In genomic region chr4:81059356-81059755, GRCm38 (mm10) we compare ENCODE assay signal across 13 mouse cellular contexts.
DNase-seq lines count a peak whose midpoint lies in the region; ATAC-seq and TF ChIP-seq lines count a peak whose summit lies in the region.
"Had no signal": no experiment of that assay in that cellular context is flagged by ENCODE, and none has a peak within 500 bp of the region (broad histone marks: within the 10 kb centered on the region; RNA-seq: fewer than 3 reads in every experiment).

No protein-coding gene starts in this region.

- H3K4me1 ChIP-seq in kidney, postnatal 0 days (replicated peaks; ENCODE audit: insufficient read depth, low read length) = 0 out of 2 replicates have a peak, but pooled peaks cover 5% of the 10 kb centered on the region
- no peaks in the 10 kb centered on the region for H3K4me1 ChIP-seq in neural tube, embryonic 15.5 days
- H3K4me1 ChIP-seq: lung, embryonic 15.5 days had no signal

- no peak overlapping the region for H3K4me3 ChIP-seq in kidney, postnatal 0 days (replicated peaks; ENCODE audit: low read depth, low read length)
- H3K4me3 ChIP-seq in neural tube, embryonic 15.5 days (replicated peaks) = no peak overlapping the region
- H3K4me3 ChIP-seq: erythroblast, embryonic 14.5 days; lung, embryonic 15.5 days had no signal

- H3K9me3 ChIP-seq in kidney, postnatal 0 days (replicated peaks; ENCODE audit: low read length) = no peaks in the 10 kb centered on the region
- H3K9me3 ChIP-seq in neural tube, embryonic 15.5 days (replicated peaks) = no peaks in the 10 kb centered on the region
- H3K9me3 ChIP-seq: lung, embryonic 15.5 days had no signal

- DNase-seq in kidney, postnatal 0 days (ENCODE audit: low spot score) = peak; percentile 78
- DNase-seq in kidney, postnatal 25 days = no peak
- DNase-seq in NIH3T3 (ENCODE audit: low read depth) = peak; percentile 85
- peak; percentile 47 for DNase-seq in brain, embryonic 18.5 days (ENCODE audit: low read depth, low spot score)
- peak; percentile 34 to 41 for DNase-seq in heart, postnatal 10 days
- no peak for DNase-seq in spleen, postnatal 14 days (ENCODE audit: low spot score in 2 of 2)
- DNase-seq: midbrain, embryonic 14.5 days; right cerebral cortex, postnatal 14 days had no signal

- no peaks in the 10 kb centered on the region for H3K36me3 ChIP-seq in kidney, postnatal 0 days (ENCODE audit: insufficient read depth, low read length)
- H3K36me3 ChIP-seq in neural tube, embryonic 15.5 days = no peaks in the 10 kb centered on the region
- H3K36me3 ChIP-seq: lung, embryonic 15.5 days had no signal

- 73% methylated on average over 3 of the region's 3 CpGs for WGBS in kidney, postnatal 0 days
- WGBS in neural tube, embryonic 15.5 days = 87% methylated on average over 3 of the region's 3 CpGs

- intact Hi-C loops in heart, postnatal 10 days (cut with DNase I) = no loop called here

- no peak overlapping the region for H3K27ac ChIP-seq in kidney, postnatal 0 days
- H3K27ac ChIP-seq in neural tube, embryonic 15.5 days (replicated peaks) = no peak overlapping the region
- H3K27ac ChIP-seq: lung, embryonic 15.5 days had no signal

- ATAC-seq in kidney, postnatal 0 days (replicated peaks; ENCODE audit: low FRiP score, low read depth) = no peak
- no peak for ATAC-seq in neural tube, embryonic 15.5 days (ENCODE audit: low FRiP score)
- ATAC-seq: activated CD4-positive, CD25-positive, alpha-beta regulatory T cell, adult 4 months; inflammation-experienced regulatory T-cells, adult 6 months had no signal

- H3K9ac ChIP-seq in kidney, postnatal 0 days (ENCODE audit: low read depth, low read length) = no peak overlapping the region
- no peak overlapping the region for H3K9ac ChIP-seq in neural tube, embryonic 15.5 days (replicated peaks)
- H3K9ac ChIP-seq: lung, embryonic 15.5 days had no signal

- no peak overlapping the region for H3K4me2 ChIP-seq in kidney, postnatal 0 days (ENCODE audit: low read length)
- H3K4me2 ChIP-seq in neural tube, embryonic 15.5 days = no peak overlapping the region
- H3K4me2 ChIP-seq: lung, embryonic 15.5 days had no signal

- no peaks in the 10 kb centered on the region for H3K27me3 ChIP-seq in kidney, postnatal 0 days (ENCODE audit: insufficient read depth, low read length)
- H3K27me3 ChIP-seq in neural tube, embryonic 15.5 days (replicated peaks) = no peaks in the 10 kb centered on the region
- H3K27me3 ChIP-seq: lung, embryonic 15.5 days had no signal

- TF ChIP-seq CTCF in kidney, postnatal 0 days (IDR thresholded peaks at IDR 0.05; ENCODE audit: low read depth) = no peak

Comparison
In these comparisons a context has a peak if more than half of its experiments do, and no peak if none do; other contexts are left out.
1. DNase-seq: peak in kidney, postnatal 0 days (single experiment), NIH3T3 (single experiment), brain, embryonic 18.5 days (single experiment) and heart, postnatal 10 days (2 of 2); none in kidney, postnatal 25 days (0 of 2) and spleen, postnatal 14 days (0 of 2).